Mouse (Mus musculus): ENCODE data around the gene Gm49361. TPM values are rescaled to one million over a fixed set of nuclear protein-coding genes. Genes with fewer than 3 reads are reported as not detected.

Gm49361 gene
- polyA plus RNA-seq, 1 experiment, result not detected

- peaks cover 17% of the 10 kb centered on the region for H3K79me2 ChIP-seq (ENCODE audit: control insufficient read depth, insufficient read depth)
- H3ac ChIP-seq (ENCODE audit: control insufficient read depth, insufficient read length, low read depth), result no peak overlapping the region
- H3K79me3 ChIP-seq (ENCODE audit: low read depth), result peaks cover 11% of the 10 kb centered on the region
- H3K36me3 ChIP-seq (ENCODE audit: control insufficient read depth, insufficient read depth), result peaks cover 60% of the 10 kb centered on the region
- no peak overlapping the region for H3K4me3 ChIP-seq (ENCODE audit: insufficient read depth, poor library complexity, severe bottlenecking)
- no peaks in the 10 kb centered on the region for H3K27me3 ChIP-seq (ENCODE audit: control insufficient read depth, insufficient read depth, insufficient read length)
- TF ChIP-seq CEBPB (IDR thresholded peaks at IDR 0.05; ENCODE audit: low read depth) (no peak), USF1 (IDR thresholded peaks at IDR 0.05; ENCODE audit: low read depth) (no peak), CTCF (IDR thresholded peaks at IDR 0.05; ENCODE audit: control insufficient read depth, insufficient read depth, insufficient read length) (no peak)
Observed at GRCm38 (mm10) chr14:57629595-57629994, 116.3 kb downstream of the Gm49361 start.

GRCm38 (mm10) chr14:57622934-57623333 lies 123.0 kb downstream of the Gm49361 start:
- H3K79me3 ChIP-seq (ENCODE audit: low read depth), result peaks cover 2% of the 10 kb centered on the region
- peaks cover 53% of the 10 kb centered on the region for H3K36me3 ChIP-seq (ENCODE audit: control insufficient read depth, insufficient read depth)
- H3K27me3 ChIP-seq (ENCODE audit: control insufficient read depth, insufficient read depth, insufficient read length), result no peaks in the 10 kb centered on the region
- H3K4me3 ChIP-seq (ENCODE audit: insufficient read depth, poor library complexity, severe bottlenecking), result no peak overlapping the region
- no peaks in the 10 kb centered on the region for H3K79me2 ChIP-seq (ENCODE audit: control insufficient read depth, insufficient read depth)
- TF ChIP-seq USF1 (IDR thresholded peaks at IDR 0.05; ENCODE audit: low read depth), result no peak
- no peak for TF ChIP-seq MYOG (IDR thresholded peaks at IDR 0.05; ENCODE audit: control insufficient read depth, extremely low read depth, insufficient read length)
- TF ChIP-seq CEBPB (IDR thresholded peaks at IDR 0.05; ENCODE audit: low read depth), result no peak
- no peak for TF ChIP-seq MAX (IDR thresholded peaks at IDR 0.05)
- no peak for TF ChIP-seq CTCF (IDR thresholded peaks at IDR 0.05; ENCODE audit: control insufficient read depth, insufficient read depth, insufficient read length)
- no peak for TF ChIP-seq FOSL1 (IDR thresholded peaks at IDR 0.05; ENCODE audit: insufficient read depth, low read length, poor library complexity, severe bottlenecking)
- TF ChIP-seq MYOD1 (IDR thresholded peaks at IDR 0.05; ENCODE audit: control insufficient read depth, insufficient read length, low read depth), result no peak
- H3ac ChIP-seq (ENCODE audit: control insufficient read depth, insufficient read length, low read depth), result no peak overlapping the region

GRCm38 (mm10) chr14:57621699-57622098 lies 124.2 kb downstream of the Gm49361 start:
- Histone ChIP-seq H3K4me3 (ENCODE audit: insufficient read depth, poor library complexity, severe bottlenecking) (no peak overlapping the region), H3K79me2 (ENCODE audit: control insufficient read depth, insufficient read depth) (no peaks in the 10 kb centered on the region), H3K36me3 (ENCODE audit: control insufficient read depth, insufficient read depth) (peaks cover 41% of the 10 kb centered on the region), H3K27me3 (ENCODE audit: control insufficient read depth, insufficient read depth, insufficient read length) (no peaks in the 10 kb centered on the region), H3ac (ENCODE audit: control insufficient read depth, insufficient read length, low read depth) (no peak overlapping the region), H3K79me3 (ENCODE audit: low read depth) (peaks cover 2% of the 10 kb centered on the region)
- no peak for TF ChIP-seq FOSL1 (IDR thresholded peaks at IDR 0.05; ENCODE audit: insufficient read depth, low read length, poor library complexity, severe bottlenecking)

- H3K27me3 ChIP-seq (ENCODE audit: control insufficient read depth, insufficient read depth, insufficient read length), result no peaks in the 10 kb centered on the region
- TF ChIP-seq CTCF (IDR thresholded peaks at IDR 0.05; ENCODE audit: control insufficient read depth, insufficient read depth, insufficient read length) (no peak), MYOG (IDR thresholded peaks at IDR 0.05; ENCODE audit: control insufficient read depth, extremely low read depth, insufficient read length) (no peak), USF1 (IDR thresholded peaks at IDR 0.05; ENCODE audit: low read depth) (no peak), FOSL1 (IDR thresholded peaks at IDR 0.05; ENCODE audit: insufficient read depth, low read length, poor library complexity, severe bottlenecking) (no peak), CEBPB (IDR thresholded peaks at IDR 0.05; ENCODE audit: low read depth) (no peak), MAX (IDR thresholded peaks at IDR 0.05) (no peak), MYOD1 (IDR thresholded peaks at IDR 0.05; ENCODE audit: control insufficient read depth, insufficient read length, low read depth) (no peak)
- H3K79me2 ChIP-seq (ENCODE audit: control insufficient read depth, insufficient read depth), result no peaks in the 10 kb centered on the region
- H3ac ChIP-seq (ENCODE audit: control insufficient read depth, insufficient read length, low read depth), result no peak overlapping the region
- peaks cover 34% of the 10 kb centered on the region for H3K36me3 ChIP-seq (ENCODE audit: control insufficient read depth, insufficient read depth)
- H3K79me3 ChIP-seq (ENCODE audit: low read depth), result peaks cover 2% of the 10 kb centered on the region
- H3K4me3 ChIP-seq (ENCODE audit: insufficient read depth, poor library complexity, severe bottlenecking), result no peak overlapping the region
Observed at GRCm38 (mm10) chr14:57620598-57621236, 125.2 kb downstream of the Gm49361 start.

- H3K79me2 ChIP-seq (ENCODE audit: control insufficient read depth, insufficient read depth), result no peaks in the 10 kb centered on the region
- no peak overlapping the region for H3ac ChIP-seq (ENCODE audit: control insufficient read depth, insufficient read length, low read depth)
- H3K79me3 ChIP-seq (ENCODE audit: low read depth), result no peaks in the 10 kb centered on the region
- no peak overlapping the region for H3K4me3 ChIP-seq (ENCODE audit: insufficient read depth, poor library complexity, severe bottlenecking)
- H3K36me3 ChIP-seq (ENCODE audit: control insufficient read depth, insufficient read depth), result peaks cover 29% of the 10 kb centered on the region
- no peaks in the 10 kb centered on the region for H3K27me3 ChIP-seq (ENCODE audit: control insufficient read depth, insufficient read depth, insufficient read length)
- TF ChIP-seq FOSL1 (IDR thresholded peaks at IDR 0.05; ENCODE audit: insufficient read depth, low read length, poor library complexity, severe bottlenecking) (no peak), MAX (IDR thresholded peaks at IDR 0.05) (no peak), MYOD1 (IDR thresholded peaks at IDR 0.05; ENCODE audit: control insufficient read depth, insufficient read length, low read depth) (no peak), CEBPB (IDR thresholded peaks at IDR 0.05; ENCODE audit: low read depth) (no peak)
Observed at GRCm38 (mm10) chr14:57619487-57619886, 126.4 kb downstream of the Gm49361 start.

GRCm38 (mm10) chr14:57617675-57618074 lies 128.2 kb downstream of the Gm49361 start:
- TF ChIP-seq USF1 (IDR thresholded peaks at IDR 0.05; ENCODE audit: low read depth), result no peak
- TF ChIP-seq MYOG (IDR thresholded peaks at IDR 0.05; ENCODE audit: control insufficient read depth, extremely low read depth, insufficient read length), result no peak
- no peak for TF ChIP-seq CEBPB (IDR thresholded peaks at IDR 0.05; ENCODE audit: low read depth)
- TF ChIP-seq CTCF (IDR thresholded peaks at IDR 0.05; ENCODE audit: control insufficient read depth, insufficient read depth, insufficient read length), result no peak
- no peak for TF ChIP-seq FOSL1 (IDR thresholded peaks at IDR 0.05; ENCODE audit: insufficient read depth, low read length, poor library complexity, severe bottlenecking)
- TF ChIP-seq MAX (IDR thresholded peaks at IDR 0.05), result no peak
- no peak for TF ChIP-seq MYOD1 (IDR thresholded peaks at IDR 0.05; ENCODE audit: control insufficient read depth, insufficient read length, low read depth)

More at GRCm38 (mm10) chr14:57617675-57618074, 128.2 kb downstream of the Gm49361 start:
- Histone ChIP-seq H3K4me3 (ENCODE audit: insufficient read depth, poor library complexity, severe bottlenecking) (no peak overlapping the region), H3K27me3 (ENCODE audit: control insufficient read depth, insufficient read depth, insufficient read length) (no peaks in the 10 kb centered on the region), H3K36me3 (ENCODE audit: control insufficient read depth, insufficient read depth) (peaks cover 27% of the 10 kb centered on the region), H3ac (ENCODE audit: control insufficient read depth, insufficient read length, low read depth) (no peak overlapping the region), H3K79me3 (ENCODE audit: low read depth) (no peaks in the 10 kb centered on the region), H3K79me2 (ENCODE audit: control insufficient read depth, insufficient read depth) (no peaks in the 10 kb centered on the region)
